In the genomic region with DNA sequence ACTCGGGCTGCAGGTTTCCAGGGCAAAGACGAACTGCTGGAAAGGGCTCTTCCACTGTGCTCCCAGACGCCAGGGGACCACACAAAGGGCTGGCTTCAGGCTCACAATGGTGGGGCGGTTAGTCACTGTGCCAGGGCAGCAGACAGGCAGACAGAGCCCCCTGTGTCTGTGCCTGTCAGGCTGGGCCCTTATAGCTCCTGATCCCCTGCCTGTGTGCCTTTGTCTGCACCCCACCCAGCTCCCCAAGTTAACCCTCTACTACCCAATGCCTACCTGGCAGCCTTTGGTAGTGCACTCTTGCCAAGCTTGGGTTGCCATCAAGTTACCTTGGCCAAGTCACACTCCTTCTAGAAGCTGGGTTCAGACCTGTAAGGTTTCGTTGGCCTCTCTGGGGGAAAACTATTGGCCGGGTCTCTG, we compare ENCODE assay signal across 8 mouse cellular contexts.
A peak's percentile ranks its signal among the peaks of the same experiment; 100 is the strongest.
DNase-seq lines count a peak whose midpoint lies in the region; ATAC-seq and TF ChIP-seq lines count a peak whose summit lies in the region.

No protein-coding gene starts in this region.

- H3K4me2 ChIP-seq in embryonic facial prominence, embryonic 13.5 days = peak overlapping the region; percentile 75
- H3K4me2 ChIP-seq in midbrain, embryonic 12.5 days (replicated peaks) = 0 out of 2 replicates have a peak overlapping the region, but pooled peaks have one; percentile 11
- no peak overlapping the region for H3K4me2 ChIP-seq in intestine, postnatal 0 days (replicated peaks; ENCODE audit: low read depth)

- peak overlapping the region; percentile 11 for H3K4me3 ChIP-seq in embryonic facial prominence, embryonic 13.5 days
- H3K4me3 ChIP-seq in midbrain, embryonic 12.5 days = no peak overlapping the region
- no peak overlapping the region for H3K4me3 ChIP-seq in intestine, postnatal 0 days (ENCODE audit: low read depth, low read length)

- WGBS in embryonic facial prominence, embryonic 13.5 days = 32% methylated on average over 6 of the region's 6 CpGs
- WGBS in midbrain, embryonic 12.5 days = 30% methylated on average over 6 of the region's 6 CpGs
- 60% methylated on average over 6 of the region's 6 CpGs for WGBS in intestine, postnatal 0 days

- H3K9me3 ChIP-seq in embryonic facial prominence, embryonic 13.5 days = no peaks in the 10 kb centered on the region
- no peaks in the 10 kb centered on the region for H3K9me3 ChIP-seq in midbrain, embryonic 12.5 days
- no peaks in the 10 kb centered on the region for H3K9me3 ChIP-seq in intestine, postnatal 0 days (ENCODE audit: control insufficient read depth)

- peak overlapping the region; percentile 59 for H3K9ac ChIP-seq in embryonic facial prominence, embryonic 13.5 days
- no peak overlapping the region for H3K9ac ChIP-seq in midbrain, embryonic 12.5 days (replicated peaks)
- H3K9ac ChIP-seq in intestine, postnatal 0 days (ENCODE audit: low read depth, low read length) = no peak overlapping the region

- no peak for TF ChIP-seq CTCF in intestine, postnatal 0 days (IDR thresholded peaks at IDR 0.05; ENCODE audit: low read depth)

- peak; percentile 65 for DNase-seq in adrenal gland, adult 2 months
- no peak for DNase-seq in adrenal gland, adult 8-10 months
- DNase-seq in left cerebral cortex, postnatal 14 days (ENCODE audit: low spot score in 2 of 2) = peak; percentile 55 to 56
- no peak for DNase-seq in left cerebral cortex, adult 9 months (ENCODE audit: low spot score in 2 of 2)
- DNase-seq in thymus, postnatal 0 days (ENCODE audit: low spot score) = no peak

- H3K27me3 ChIP-seq in embryonic facial prominence, embryonic 13.5 days = peaks cover 36% of the 10 kb centered on the region
- peaks cover 96% of the 10 kb centered on the region for H3K27me3 ChIP-seq in midbrain, embryonic 12.5 days
- peaks cover 3% of the 10 kb centered on the region for H3K27me3 ChIP-seq in intestine, postnatal 0 days (replicated peaks; ENCODE audit: control insufficient read depth, insufficient read depth, low read length)

- H3K27ac ChIP-seq in embryonic facial prominence, embryonic 13.5 days = peak overlapping the region; percentile 99
- H3K27ac ChIP-seq in midbrain, embryonic 12.5 days (replicated peaks) = peak overlapping the region; percentile 55
- H3K27ac ChIP-seq in intestine, postnatal 0 days (ENCODE audit: low read depth, low read length) = no peak overlapping the region

- intact Hi-C loops in left cerebral cortex, postnatal 14 days (cut with DNase I) = loop anchor here (2.0 to 5.0 kb wide), 2 partner anchors 17 to 43 kb away; no protein-coding TSS in a partner anchor

- peaks cover 8% of the 10 kb centered on the region; the same call in 1 of the 2 replicates for H3K36me3 ChIP-seq in embryonic facial prominence, embryonic 13.5 days
- H3K36me3 ChIP-seq in midbrain, embryonic 12.5 days = no peaks in the 10 kb centered on the region
- H3K36me3 ChIP-seq in intestine, postnatal 0 days (ENCODE audit: control insufficient read depth, insufficient read depth) = no peaks in the 10 kb centered on the region

- H3K4me1 ChIP-seq in embryonic facial prominence, embryonic 13.5 days = peaks cover 58% of the 10 kb centered on the region
- H3K4me1 ChIP-seq in midbrain, embryonic 12.5 days = peaks cover 36% of the 10 kb centered on the region
- no peaks in the 10 kb centered on the region for H3K4me1 ChIP-seq in intestine, postnatal 0 days (replicated peaks; ENCODE audit: control insufficient read depth, insufficient read depth, low read length)

- 0 out of 2 replicates have a peak, but pooled peaks have one; percentile 16 for ATAC-seq in embryonic facial prominence, embryonic 13.5 days (ENCODE audit: insufficient number of reproducible peaks, insufficient read depth, low FRiP score, low TSS enrichment, low read depth)
- peak; percentile 55 for ATAC-seq in midbrain, embryonic 12.5 days (ENCODE audit: low FRiP score, low read depth)
- no peak for ATAC-seq in intestine, postnatal 0 days

Comparison
In these comparisons a context has a peak if more than half of its experiments do, and no peak if none do; other contexts are left out.
1. DNase-seq: peak in adrenal gland, adult 2 months (single experiment) and left cerebral cortex, postnatal 14 days (2 of 2); none in adrenal gland, adult 8-10 months (single experiment), left cerebral cortex, adult 9 months (0 of 2) and thymus, postnatal 0 days (single experiment).